Mouse (Mus musculus): ENCODE measurements around the gene Stk10. TPM values are rescaled to one million over a fixed set of nuclear protein-coding genes. Genes with fewer than 3 reads are reported as not detected.

Stk10 gene
- polyA plus RNA-seq, 1 experiment from 2014 or later = 3.4 TPM

DNA sequence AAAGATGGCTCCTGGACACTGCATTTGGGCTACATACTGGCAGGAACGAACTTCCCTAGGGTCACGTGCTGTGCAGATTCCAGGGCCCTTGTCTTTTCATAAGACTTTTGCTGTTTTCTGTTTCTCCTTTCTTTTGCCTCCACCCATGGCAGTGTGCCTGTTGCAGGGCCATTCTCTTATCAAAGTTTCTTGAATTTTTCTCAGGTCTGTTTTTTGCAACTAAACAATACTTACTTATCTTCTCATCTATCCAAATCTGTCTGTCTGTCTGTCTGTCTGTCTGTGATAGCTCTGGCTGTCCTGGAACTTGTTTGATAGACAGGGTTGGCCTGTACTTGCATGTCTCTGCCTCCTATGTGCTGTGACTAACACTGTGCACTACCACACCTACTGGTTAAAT, 101.7 kb downstream of the Stk10 start:
- 55% methylated on average over 2 of the region's 2 CpGs for WGBS
- ATAC-seq (ENCODE audit: insufficient number of reproducible peaks, insufficient read depth, low FRiP score, low read depth) = no peak
- Histone ChIP-seq H3K27ac (ENCODE audit: low read length) (no peak overlapping the region), H3K27me3 (ENCODE audit: control insufficient read depth, insufficient read depth, low read length) (no peaks in the 10 kb centered on the region), H3K9ac (replicated peaks; ENCODE audit: low read depth, low read length) (no peak overlapping the region), H3K36me3 (ENCODE audit: control insufficient read depth, insufficient read depth, low read length) (no peaks in the 10 kb centered on the region), H3K4me3 (ENCODE audit: low read depth, low read length) (no peak overlapping the region), H3K4me2 (replicated peaks; ENCODE audit: low read depth, low read length) (no peak overlapping the region), H3K4me1 (ENCODE audit: control insufficient read depth, insufficient read depth, low read length) (no peaks in the 10 kb centered on the region), H3K9me3 (ENCODE audit: control insufficient read depth, low read depth, low read length) (no peaks in the 10 kb centered on the region)

DNA sequence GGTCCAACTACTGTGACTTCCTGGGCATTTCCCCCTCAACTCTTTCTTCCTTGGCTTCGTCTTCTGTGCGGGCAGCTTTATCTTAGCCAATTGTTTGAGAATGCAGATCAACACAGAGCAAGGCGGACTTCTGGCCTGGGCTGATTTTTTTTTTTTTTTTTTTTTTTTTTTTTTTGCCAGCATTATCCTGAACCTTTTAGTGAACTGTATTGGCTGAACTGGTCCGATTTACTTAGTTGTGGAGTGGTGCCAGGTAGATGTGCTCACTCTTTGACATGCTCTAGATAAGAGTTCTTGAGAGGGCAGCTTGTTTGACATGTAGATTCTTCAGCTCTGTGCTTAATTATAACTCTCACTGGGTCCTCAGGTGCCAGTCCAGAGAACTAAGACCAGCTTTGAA, 103.2 kb downstream of the Stk10 start:
- Histone ChIP-seq H3K4me3 (ENCODE audit: low read depth, low read length) (no peak overlapping the region), H3K9me3 (ENCODE audit: control insufficient read depth, low read depth, low read length) (no peaks in the 10 kb centered on the region), H3K9ac (replicated peaks; ENCODE audit: low read depth, low read length) (no peak overlapping the region), H3K4me2 (replicated peaks; ENCODE audit: low read depth, low read length) (no peak overlapping the region), H3K27ac (ENCODE audit: low read length) (no peak overlapping the region), H3K27me3 (ENCODE audit: control insufficient read depth, insufficient read depth, low read length) (no peaks in the 10 kb centered on the region), H3K36me3 (ENCODE audit: control insufficient read depth, insufficient read depth, low read length) (no peaks in the 10 kb centered on the region), H3K4me1 (ENCODE audit: control insufficient read depth, insufficient read depth, low read length) (peaks cover 4% of the 10 kb centered on the region; the same call in 1 of the 2 replicates)
- WGBS = 38% methylated on average over 4 of the region's 4 CpGs
- no peak for ATAC-seq (ENCODE audit: insufficient number of reproducible peaks, insufficient read depth, low FRiP score, low read depth)

GRCm38 (mm10) chr11:32638521-32639255, 105.6 kb downstream of the Stk10 start:
- Histone ChIP-seq H3K27ac (ENCODE audit: low read length) (no peak overlapping the region), H3K4me2 (replicated peaks; ENCODE audit: low read depth, low read length) (no peak overlapping the region), H3K4me1 (ENCODE audit: control insufficient read depth, insufficient read depth, low read length) (peaks cover 8% of the 10 kb centered on the region; the same call in 1 of the 2 replicates), H3K36me3 (ENCODE audit: control insufficient read depth, insufficient read depth, low read length) (no peaks in the 10 kb centered on the region), H3K9me3 (ENCODE audit: control insufficient read depth, low read depth, low read length) (no peaks in the 10 kb centered on the region), H3K4me3 (ENCODE audit: low read depth, low read length) (no peak overlapping the region), H3K9ac (replicated peaks; ENCODE audit: low read depth, low read length) (no peak overlapping the region), H3K27me3 (ENCODE audit: control insufficient read depth, insufficient read depth, low read length) (no peaks in the 10 kb centered on the region)
- no peak for ATAC-seq (ENCODE audit: insufficient number of reproducible peaks, insufficient read depth, low FRiP score, low read depth)
- 83% methylated on average over 8 of the region's 8 CpGs for WGBS

DNA sequence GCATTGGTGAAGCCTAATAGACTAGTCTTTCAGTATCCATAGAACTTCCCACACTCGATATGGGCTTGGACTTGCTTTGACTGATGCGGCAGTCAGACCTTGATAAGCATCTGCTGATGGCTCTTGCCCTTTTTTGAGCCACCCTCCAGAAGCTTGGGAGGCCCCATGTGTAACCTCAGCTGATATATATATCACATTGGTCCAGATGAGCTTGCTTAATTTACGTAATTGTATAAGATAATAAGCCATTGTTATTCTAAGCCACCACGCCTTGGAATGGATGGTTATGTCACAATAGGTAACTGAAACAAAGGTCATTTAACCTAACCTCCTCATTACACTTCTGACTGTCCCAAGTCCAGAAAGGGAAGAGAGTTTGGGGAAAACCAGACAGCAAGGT, 107.5 kb downstream of the Stk10 start:
- no peak overlapping the region for H3K9ac ChIP-seq (replicated peaks; ENCODE audit: low read depth, low read length)
- ATAC-seq (ENCODE audit: insufficient number of reproducible peaks, insufficient read depth, low FRiP score, low read depth) = no peak

GRCm38 (mm10) chr11:32642249-32642876, 109.3 kb downstream of the Stk10 start, which contains the start of gene Fbxw11:
Gene Fbxw11 (plus strand): TSS chr11:32642724.
- peaks cover 13% of the 10 kb centered on the region; the same call in 1 of the 2 replicates for H3K4me1 ChIP-seq (ENCODE audit: control insufficient read depth, insufficient read depth, low read length)
- no peaks in the 10 kb centered on the region for H3K36me3 ChIP-seq (ENCODE audit: control insufficient read depth, insufficient read depth, low read length)
- peak within 1 kb of the TSS; percentile 83 for H3K9ac ChIP-seq (replicated peaks; ENCODE audit: low read depth, low read length)
- peak within 1 kb of the TSS; percentile 98 for H3K27ac ChIP-seq (ENCODE audit: low read length)
- H3K9me3 ChIP-seq (ENCODE audit: control insufficient read depth, low read depth, low read length) = no peaks in the 10 kb centered on the region
- WGBS = under 1% methylated on average over 64 of the region's 64 CpGs
- no peaks in the 10 kb centered on the region for H3K27me3 ChIP-seq (ENCODE audit: control insufficient read depth, insufficient read depth, low read length)
- ATAC-seq (ENCODE audit: insufficient number of reproducible peaks, insufficient read depth, low FRiP score, low read depth) = peak; percentile 93
- H3K4me2 ChIP-seq (replicated peaks; ENCODE audit: low read depth, low read length) = peak within 1 kb of the TSS; percentile 84
- H3K4me3 ChIP-seq (ENCODE audit: low read depth, low read length) = peak within 1 kb of the TSS; percentile 82

More for the DNA sequence above, 107.5 kb downstream of the Stk10 start:
- no peaks in the 10 kb centered on the region for H3K9me3 ChIP-seq (ENCODE audit: control insufficient read depth, low read depth, low read length)
- H3K4me3 ChIP-seq (ENCODE audit: low read depth, low read length) = no peak overlapping the region
- H3K4me1 ChIP-seq (ENCODE audit: control insufficient read depth, insufficient read depth, low read length) = peaks cover 13% of the 10 kb centered on the region; the same call in 1 of the 2 replicates
- no peaks in the 10 kb centered on the region for H3K27me3 ChIP-seq (ENCODE audit: control insufficient read depth, insufficient read depth, low read length)
- H3K27ac ChIP-seq (ENCODE audit: low read length) = no peak overlapping the region
- WGBS = 88% methylated on average over 4 of the region's 4 CpGs
- peak overlapping the region; percentile 59; the same call in 1 of the 2 replicates for H3K4me2 ChIP-seq (replicated peaks; ENCODE audit: low read depth, low read length)
- no peaks in the 10 kb centered on the region for H3K36me3 ChIP-seq (ENCODE audit: control insufficient read depth, insufficient read depth, low read length)

DNA sequence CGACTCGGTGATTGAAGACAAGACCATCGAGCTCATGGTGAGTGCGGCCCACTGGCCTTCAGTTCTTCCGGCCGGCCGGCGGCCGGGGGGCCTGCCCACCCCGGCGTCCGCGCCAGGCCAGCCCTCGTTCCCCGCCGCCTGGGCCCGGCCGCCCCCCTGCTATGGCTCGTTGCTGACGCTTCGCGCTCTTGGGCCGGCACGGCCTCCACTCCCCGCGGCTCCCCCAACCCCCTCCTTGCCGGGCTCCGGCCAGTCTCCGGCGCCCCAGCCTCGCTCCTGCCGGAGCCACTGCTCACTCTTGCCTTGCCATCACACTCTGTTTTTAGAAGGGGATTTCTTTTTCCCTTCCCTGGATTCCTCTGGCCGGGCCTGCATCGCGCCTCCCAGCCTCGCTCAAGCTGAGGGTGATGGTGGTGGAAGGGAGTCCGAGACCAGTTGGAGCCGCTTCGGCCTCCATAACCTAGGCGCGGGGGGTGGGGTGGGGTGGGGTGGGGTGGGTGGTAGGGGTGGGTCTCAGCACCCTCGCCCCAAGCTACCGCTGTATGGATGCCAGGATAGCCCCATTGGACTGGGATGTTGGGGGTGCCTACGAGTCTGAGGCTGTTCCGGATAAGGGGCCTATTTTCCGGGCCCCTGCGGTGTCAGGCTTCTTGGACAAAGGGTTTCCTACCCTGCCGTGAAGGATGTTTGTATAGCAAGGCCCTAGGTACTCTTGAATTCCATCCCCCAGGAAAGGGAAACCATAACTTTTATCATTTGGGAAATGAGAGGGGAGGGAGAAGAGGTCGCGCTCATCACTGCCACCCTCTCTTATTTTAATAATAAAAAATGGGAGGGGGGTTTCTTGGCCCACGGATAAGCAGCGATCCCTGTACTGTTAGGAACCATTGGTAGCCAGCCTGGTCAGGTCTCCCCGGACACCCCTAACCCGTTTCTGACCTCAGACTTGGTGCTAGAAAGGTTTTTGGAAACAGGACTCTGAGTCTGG, 110.1 kb downstream of the Stk10 start:
- peak overlapping the region; percentile 84 for H3K4me2 ChIP-seq (replicated peaks; ENCODE audit: low read depth, low read length)
- WGBS = 0% methylated on average over 37 of the region's 54 CpGs
- H3K4me3 ChIP-seq (ENCODE audit: low read depth, low read length) = peak overlapping the region; percentile 82
- H3K27ac ChIP-seq (ENCODE audit: low read length) = peak overlapping the region; percentile 98
- H3K4me1 ChIP-seq (ENCODE audit: control insufficient read depth, insufficient read depth, low read length) = peaks cover 13% of the 10 kb centered on the region; the same call in 1 of the 2 replicates
- H3K9ac ChIP-seq (replicated peaks; ENCODE audit: low read depth, low read length) = peak overlapping the region; percentile 83
- no peaks in the 10 kb centered on the region for H3K27me3 ChIP-seq (ENCODE audit: control insufficient read depth, insufficient read depth, low read length)
- H3K36me3 ChIP-seq (ENCODE audit: control insufficient read depth, insufficient read depth, low read length) = no peaks in the 10 kb centered on the region
- ATAC-seq (ENCODE audit: insufficient number of reproducible peaks, insufficient read depth, low FRiP score, low read depth) = peak; percentile 72
- no peaks in the 10 kb centered on the region for H3K9me3 ChIP-seq (ENCODE audit: control insufficient read depth, low read depth, low read length)

- no peaks in the 10 kb centered on the region for H3K9me3 ChIP-seq (ENCODE audit: control insufficient read depth, low read depth, low read length)
- peaks cover 13% of the 10 kb centered on the region; the same call in 1 of the 2 replicates for H3K4me1 ChIP-seq (ENCODE audit: control insufficient read depth, insufficient read depth, low read length)
- WGBS = 29% methylated on average over 3 of the region's 3 CpGs
- peak overlapping the region; percentile 82 for H3K4me3 ChIP-seq (ENCODE audit: low read depth, low read length)
- ATAC-seq (ENCODE audit: insufficient number of reproducible peaks, insufficient read depth, low FRiP score, low read depth) = no peak
- peak overlapping the region; percentile 84 for H3K4me2 ChIP-seq (replicated peaks; ENCODE audit: low read depth, low read length)
- no peaks in the 10 kb centered on the region for H3K27me3 ChIP-seq (ENCODE audit: control insufficient read depth, insufficient read depth, low read length)
- peak overlapping the region; percentile 83 for H3K9ac ChIP-seq (replicated peaks; ENCODE audit: low read depth, low read length)
- H3K36me3 ChIP-seq (ENCODE audit: control insufficient read depth, insufficient read depth, low read length) = no peaks in the 10 kb centered on the region
- no peak overlapping the region for H3K27ac ChIP-seq (ENCODE audit: low read length)
Measured at GRCm38 (mm10) chr11:32644010-32644409, 110.9 kb downstream of the Stk10 start.

- no peak overlapping the region for H3K9ac ChIP-seq (replicated peaks; ENCODE audit: low read depth, low read length)
- ATAC-seq (ENCODE audit: insufficient number of reproducible peaks, insufficient read depth, low FRiP score, low read depth) = no peak
- 95% methylated on average over 2 of the region's 2 CpGs for whole genome bisulfite sequencing
- no peak overlapping the region for H3K4me3 ChIP-seq (ENCODE audit: low read depth, low read length)
- no peak overlapping the region for H3K27ac ChIP-seq (ENCODE audit: low read length)
- H3K9me3 ChIP-seq (ENCODE audit: control insufficient read depth, low read depth, low read length) = no peaks in the 10 kb centered on the region
- no peak overlapping the region for H3K4me2 ChIP-seq (replicated peaks; ENCODE audit: low read depth, low read length)
- no peaks in the 10 kb centered on the region for H3K36me3 ChIP-seq (ENCODE audit: control insufficient read depth, insufficient read depth, low read length)
- peaks cover 18% of the 10 kb centered on the region for H3K4me1 ChIP-seq (ENCODE audit: control insufficient read depth, insufficient read depth, low read length)
- no peaks in the 10 kb centered on the region for H3K27me3 ChIP-seq (ENCODE audit: control insufficient read depth, insufficient read depth, low read length)
Measured at GRCm38 (mm10) chr11:32647265-32647664, 114.2 kb downstream of the Stk10 start.
